Mouse (Mus musculus): Measurements from ENCODE around the gene Hypk. TPM values are rescaled to one million over a fixed set of nuclear protein-coding genes. Genes with fewer than 3 reads are reported as not detected.

Hypk gene
- total and polyA plus RNA-seq, 3 experiments: 17.6 to 79.7 TPM; not detected in 1

DNA sequence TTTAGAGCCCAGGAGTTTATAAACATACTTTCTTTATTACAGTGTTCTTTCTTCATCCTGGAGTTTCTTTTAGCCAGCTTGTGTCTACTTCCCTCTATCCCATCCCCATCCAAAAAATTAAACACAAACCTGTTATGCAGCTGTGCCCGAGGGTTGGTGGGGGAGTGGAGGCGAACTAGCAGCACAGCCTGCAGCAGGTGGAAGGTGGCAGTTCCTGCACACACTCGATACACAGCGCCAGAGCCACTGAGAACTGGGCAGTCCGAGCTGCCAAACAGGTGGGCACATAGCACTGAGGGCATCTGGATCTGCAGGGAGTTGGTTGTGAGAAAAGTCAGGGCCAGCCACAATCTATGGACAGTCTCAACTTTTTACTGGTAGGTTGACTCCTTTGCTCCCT, 2.4 kb downstream of the Hypk start:
- Histone ChIP-seq H3K27me3 (ENCODE audit: control insufficient read depth in 1 of 2, insufficient read depth in 2 of 2, low read length in 2 of 2) (no peaks in the 10 kb centered on the region), H3K4me1 (ENCODE audit: control insufficient read depth in 1 of 2, insufficient read depth in 2 of 2, low read length in 2 of 2) (peaks cover 7 to 8% of the 10 kb centered on the region in 2 experiments), H3K36me3 (ENCODE audit: control insufficient read depth in 1 of 2, insufficient read depth in 2 of 2, low read length in 2 of 2) (peaks cover 0 to 20% of the 10 kb centered on the region in 2 experiments; a peak in 2 of 4 replicates), H3K9ac (ENCODE audit: control insufficient read depth, low read depth, low read length, poor library complexity, severe bottlenecking) (no peak overlapping the region), H3K27ac (ENCODE audit: control insufficient read depth, low read depth, low read length) (no peak overlapping the region), H3K4me3 (ENCODE audit: control insufficient read depth in 1 of 2, insufficient read depth in 1 of 2, low read depth in 2 of 2, low read length in 2 of 2) (no peak overlapping the region), H3K79me2 (ENCODE audit: control insufficient read depth, insufficient read depth, low read length, poor library complexity) (peaks cover 18% of the 10 kb centered on the region), H3K9me3 (replicated peaks; ENCODE audit: insufficient read depth, low read length) (no peaks in the 10 kb centered on the region)
- DNase-seq (ENCODE audit: low read depth, low spot score): no peak
- no peak for TF ChIP-seq EP300 (IDR thresholded peaks at IDR 0.05; ENCODE audit: low read depth in 1 of 2, low read length in 2 of 2)
- no peak for TF ChIP-seq RAD21 (IDR thresholded peaks at IDR 0.05; ENCODE audit: low read depth, low read length)
- TF ChIP-seq POLR2AphosphoS2 (IDR thresholded peaks at IDR 0.05; ENCODE audit: low read length): no peak
- no peak for TF ChIP-seq BHLHE40 (IDR thresholded peaks at IDR 0.05; ENCODE audit: borderline replicate concordance, low read depth, low read length)
- TF ChIP-seq NRF1 (IDR thresholded peaks at IDR 0.05; ENCODE audit: insufficient read depth, low read depth, low read length, poor library complexity, severe bottlenecking): no peak
- no peak for TF ChIP-seq MAX (IDR thresholded peaks at IDR 0.05; ENCODE audit: low read length)
- no peak for TF ChIP-seq USF2 (IDR thresholded peaks at IDR 0.05; ENCODE audit: borderline replicate concordance in 1 of 2, insufficient read depth in 1 of 2, low read depth in 1 of 2, low read length in 2 of 2)
- no peak for TF ChIP-seq E2F4 (IDR thresholded peaks at IDR 0.05; ENCODE audit: borderline replicate concordance, low read depth, low read length)
- no peak for TF ChIP-seq ZNF384 (IDR thresholded peaks at IDR 0.05; ENCODE audit: low read depth, low read length)
- no peak for TF ChIP-seq MYC (IDR thresholded peaks at IDR 0.05; ENCODE audit: low read depth, low read length)
- TF ChIP-seq KAT2A (conservative IDR thresholded peaks at IDR 0.05; ENCODE audit: low read depth, low read length): no peak
- TF ChIP-seq HCFC1 (IDR thresholded peaks at IDR 0.05; ENCODE audit: low read depth, low read length): no peak
- no peak for TF ChIP-seq USF1 (IDR thresholded peaks at IDR 0.05; ENCODE audit: low read depth, low read length)
- no peak for TF ChIP-seq ELF1 (IDR thresholded peaks at IDR 0.05; ENCODE audit: low read depth, low read length)
- TF ChIP-seq ZC3H11A (IDR thresholded peaks at IDR 0.05; ENCODE audit: low read depth, low read length): no peak
- TF ChIP-seq MXI1 (IDR thresholded peaks at IDR 0.05; ENCODE audit: low read depth, low read length): no peak
- TF ChIP-seq MYB (IDR thresholded peaks at IDR 0.05; ENCODE audit: low read depth, low read length): no peak
- TF ChIP-seq NELFE (IDR thresholded peaks at IDR 0.05; ENCODE audit: low read depth, low read length): no peak
- TF ChIP-seq MAZ (IDR thresholded peaks at IDR 0.05; ENCODE audit: low read depth, low read length): no peak
